Mouse (Mus musculus): ENCODE measurements around the gene Arnt2. TPM values are rescaled to one million over a fixed set of nuclear protein-coding genes. Genes with fewer than 3 reads are reported as not detected.
A peak's percentile ranks its signal among the peaks of the same experiment; 100 is the strongest.

Arnt2 gene
- polyA plus RNA-seq, 1 experiment from 2014 or later, result 5.8 TPM

DNA sequence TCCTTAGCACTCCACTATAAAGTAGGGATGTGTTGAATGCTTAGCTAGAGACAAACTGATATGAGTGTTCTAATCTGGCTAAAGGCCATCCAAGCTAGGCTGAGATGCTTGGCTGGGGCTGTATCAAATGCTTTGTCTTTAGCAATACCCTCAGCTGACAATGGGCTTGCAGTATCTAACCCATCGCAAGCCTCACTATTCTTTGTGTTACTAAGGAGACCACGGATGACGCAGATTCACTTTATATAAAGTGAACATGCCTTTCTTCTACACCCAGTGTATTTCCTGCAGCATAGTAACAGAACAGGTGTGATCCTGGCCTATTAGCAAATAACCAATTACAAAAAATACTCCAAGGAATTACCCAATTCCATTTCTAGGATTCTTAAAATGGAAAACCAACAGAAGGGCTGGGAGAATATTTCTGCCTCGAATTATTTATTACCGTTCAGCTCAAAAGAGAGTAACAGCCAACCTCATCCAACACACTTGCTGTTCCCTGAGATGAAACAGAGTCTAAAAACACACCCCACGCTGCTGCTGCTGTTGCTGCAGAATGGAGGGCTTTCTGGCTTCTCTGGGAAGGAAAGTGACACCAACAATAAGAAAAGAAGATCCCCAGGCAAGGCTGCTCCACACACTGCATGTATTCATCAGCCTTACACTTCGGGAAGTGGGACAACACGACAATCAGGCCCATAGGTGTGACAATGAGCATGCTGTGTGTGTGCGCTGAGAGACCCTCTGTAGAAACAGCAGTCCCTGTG lies 61.6 kb downstream of the Arnt2 start:
- H3K9ac ChIP-seq (ENCODE audit: low read length), result no peak overlapping the region
- no peak for ATAC-seq (replicated peaks; ENCODE audit: low FRiP score, low TSS enrichment, low read depth)
- no peak overlapping the region for H3K4me3 ChIP-seq (ENCODE audit: low read depth, low read length)
- DNase-seq (ENCODE audit: low spot score), result no peak
- 91% methylated on average over 9 of the region's 9 CpGs for WGBS
- no peak overlapping the region for H3K27ac ChIP-seq (ENCODE audit: low read depth)
- no peak overlapping the region for H3K4me2 ChIP-seq (ENCODE audit: low read length)
- no peaks in the 10 kb centered on the region for H3K4me1 ChIP-seq (replicated peaks; ENCODE audit: control insufficient read depth, insufficient read depth, low read length)
- peaks cover 9% of the 10 kb centered on the region; the same call in 1 of the 2 replicates for H3K36me3 ChIP-seq (ENCODE audit: control insufficient read depth, insufficient read depth, low read length)
- no peaks in the 10 kb centered on the region for H3K27me3 ChIP-seq (replicated peaks; ENCODE audit: control insufficient read depth, insufficient read depth, low read length)
- H3K9me3 ChIP-seq (ENCODE audit: control insufficient read depth, low read length), result 0 out of 2 replicates have a peak, but pooled peaks cover 1% of the 10 kb centered on the region

DNA sequence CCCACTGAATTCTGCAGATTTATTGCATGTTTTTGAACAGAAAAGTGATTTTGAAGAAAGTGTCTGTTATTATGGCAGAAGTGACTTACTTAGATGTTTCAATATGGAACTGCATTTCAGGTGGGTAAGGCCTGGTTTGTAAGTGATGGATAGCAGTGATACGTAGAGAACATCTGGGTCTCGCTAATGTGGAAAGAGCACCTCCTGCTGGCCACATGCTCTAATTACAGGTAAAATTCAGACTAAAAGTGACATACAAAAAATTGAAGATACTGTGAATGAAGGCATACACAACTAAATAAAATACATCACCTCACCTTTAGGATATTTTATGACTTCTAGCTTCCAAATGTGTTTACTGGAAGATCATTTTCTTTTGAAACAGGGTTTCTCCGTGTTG lies 66.8 kb downstream of the Arnt2 start:
- WGBS, result 93% methylated on average over 3 of the region's 3 CpGs
- no peak for DNase-seq (ENCODE audit: low spot score)
- Histone ChIP-seq H3K4me3 (ENCODE audit: low read depth, low read length) (no peak overlapping the region), H3K9ac (ENCODE audit: low read length) (no peak overlapping the region), H3K27ac (ENCODE audit: low read depth) (no peak overlapping the region), H3K4me2 (ENCODE audit: low read length) (no peak overlapping the region), H3K36me3 (ENCODE audit: control insufficient read depth, insufficient read depth, low read length) (peaks cover 9% of the 10 kb centered on the region; the same call in 1 of the 2 replicates), H3K9me3 (ENCODE audit: control insufficient read depth, low read length) (0 out of 2 replicates have a peak, but pooled peaks cover 4% of the 10 kb centered on the region), H3K27me3 (replicated peaks; ENCODE audit: control insufficient read depth, insufficient read depth, low read length) (no peaks in the 10 kb centered on the region), H3K4me1 (replicated peaks; ENCODE audit: control insufficient read depth, insufficient read depth, low read length) (peaks cover 6% of the 10 kb centered on the region)
- ATAC-seq (replicated peaks; ENCODE audit: low FRiP score, low TSS enrichment, low read depth), result no peak

DNA sequence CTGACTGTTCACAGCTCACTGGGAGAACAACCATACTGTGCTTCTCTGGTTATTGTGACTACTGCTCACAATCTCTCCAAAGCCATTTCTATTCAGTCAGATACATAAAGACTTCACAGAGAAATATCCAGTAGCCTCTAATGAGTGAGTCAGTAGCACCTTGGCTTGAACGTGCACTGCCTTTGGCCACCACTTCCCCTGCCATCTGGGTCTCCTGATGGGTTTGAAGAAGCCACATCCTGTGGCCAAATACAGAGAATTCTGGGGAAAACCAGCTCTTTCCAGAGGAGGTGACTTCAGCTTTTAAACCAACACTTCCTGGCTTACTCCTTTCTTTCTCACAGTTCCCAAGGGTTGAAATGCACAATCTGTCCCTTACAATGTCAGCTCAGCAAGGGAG lies 69.0 kb downstream of the Arnt2 start:
- no peak for ATAC-seq (replicated peaks; ENCODE audit: low FRiP score, low TSS enrichment, low read depth)

DNA sequence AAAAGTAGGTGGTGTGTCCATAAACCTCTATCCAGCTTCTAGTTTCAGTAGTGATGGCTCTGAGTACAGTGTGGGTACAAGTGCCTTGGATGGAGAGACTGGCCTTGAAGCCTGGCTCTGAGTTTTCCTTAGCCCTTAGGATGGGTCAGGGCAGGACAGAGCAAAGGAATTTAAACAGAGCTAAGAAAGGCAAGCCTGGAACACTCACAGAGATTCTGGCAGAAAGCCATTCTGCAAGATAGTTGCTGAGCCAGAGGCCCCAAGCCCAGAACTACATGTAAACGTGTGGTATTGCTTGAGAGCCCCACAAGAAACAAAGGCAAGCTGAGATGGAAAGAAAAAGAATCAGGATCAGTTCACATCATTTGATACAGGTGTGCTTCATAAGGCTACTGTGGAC lies 70.8 kb downstream of the Arnt2 start:
- no peak overlapping the region for H3K4me2 ChIP-seq (ENCODE audit: low read length)
- no peak for ATAC-seq (replicated peaks; ENCODE audit: low FRiP score, low TSS enrichment, low read depth)
- H3K4me3 ChIP-seq (ENCODE audit: low read depth, low read length), result no peak overlapping the region
- H3K36me3 ChIP-seq (ENCODE audit: control insufficient read depth, insufficient read depth, low read length), result no peaks in the 10 kb centered on the region; the same call in 1 of the 2 replicates
- peaks cover 12% of the 10 kb centered on the region for H3K4me1 ChIP-seq (replicated peaks; ENCODE audit: control insufficient read depth, insufficient read depth, low read length)
- no peaks in the 10 kb centered on the region for H3K27me3 ChIP-seq (replicated peaks; ENCODE audit: control insufficient read depth, insufficient read depth, low read length)
- H3K27ac ChIP-seq (ENCODE audit: low read depth), result peak overlapping the region; percentile 43; the same call in 1 of the 2 replicates
- 0 out of 2 replicates have a peak, but pooled peaks cover 4% of the 10 kb centered on the region for H3K9me3 ChIP-seq (ENCODE audit: control insufficient read depth, low read length)
- H3K9ac ChIP-seq (ENCODE audit: low read length), result no peak overlapping the region
- WGBS, result 29% methylated on average over 1 of the region's 1 CpGs
- DNase-seq (ENCODE audit: low spot score), result no peak

More for the DNA sequence above, 69.0 kb downstream of the Arnt2 start:
- 90% methylated on average over 1 of the region's 1 CpGs for WGBS
- H3K4me1 ChIP-seq (replicated peaks; ENCODE audit: control insufficient read depth, insufficient read depth, low read length), result peaks cover 6% of the 10 kb centered on the region
- no peak for DNase-seq (ENCODE audit: low spot score)
- peaks cover 2% of the 10 kb centered on the region; the same call in 1 of the 2 replicates for H3K36me3 ChIP-seq (ENCODE audit: control insufficient read depth, insufficient read depth, low read length)
- no peak overlapping the region for H3K27ac ChIP-seq (ENCODE audit: low read depth)
- no peak overlapping the region for H3K9ac ChIP-seq (ENCODE audit: low read length)
- H3K4me2 ChIP-seq (ENCODE audit: low read length), result no peak overlapping the region
- no peaks in the 10 kb centered on the region for H3K27me3 ChIP-seq (replicated peaks; ENCODE audit: control insufficient read depth, insufficient read depth, low read length)
- H3K9me3 ChIP-seq (ENCODE audit: control insufficient read depth, low read length), result 0 out of 2 replicates have a peak, but pooled peaks cover 4% of the 10 kb centered on the region
- no peak overlapping the region for H3K4me3 ChIP-seq (ENCODE audit: low read depth, low read length)

DNA sequence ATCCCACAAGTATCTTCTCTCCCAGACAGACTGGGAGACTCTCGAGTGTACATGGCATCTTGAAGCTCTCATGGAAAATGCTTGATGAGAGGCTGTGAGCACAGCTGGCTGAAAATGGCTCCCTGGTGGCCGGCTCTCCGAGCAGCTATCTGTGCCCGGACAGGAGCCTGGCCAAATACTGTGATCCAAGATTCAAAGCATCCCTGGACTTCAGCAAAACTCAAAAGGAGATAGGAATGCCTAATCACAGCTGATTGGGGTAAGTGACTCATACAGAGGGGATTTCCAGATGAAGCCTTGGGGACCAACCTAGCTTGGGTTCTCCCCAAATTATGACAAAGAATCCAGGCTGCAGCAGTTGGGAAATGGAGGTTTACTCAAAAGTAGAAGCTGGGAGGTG lies 72.2 kb downstream of the Arnt2 start:
- H3K4me3 ChIP-seq (ENCODE audit: low read depth, low read length), result no peak overlapping the region
- no peaks in the 10 kb centered on the region for H3K36me3 ChIP-seq (ENCODE audit: control insufficient read depth, insufficient read depth, low read length)
- peaks cover 12% of the 10 kb centered on the region for H3K4me1 ChIP-seq (replicated peaks; ENCODE audit: control insufficient read depth, insufficient read depth, low read length)
- no peaks in the 10 kb centered on the region for H3K27me3 ChIP-seq (replicated peaks; ENCODE audit: control insufficient read depth, insufficient read depth, low read length)
- DNase-seq (ENCODE audit: low spot score) (no peak), ATAC-seq (replicated peaks; ENCODE audit: low FRiP score, low TSS enrichment, low read depth) (no peak)
- H3K27ac ChIP-seq (ENCODE audit: low read depth), result no peak overlapping the region
- H3K9me3 ChIP-seq (ENCODE audit: control insufficient read depth, low read length), result no peaks in the 10 kb centered on the region
- 85% methylated on average over 4 of the region's 4 CpGs for WGBS
- H3K4me2 ChIP-seq (ENCODE audit: low read length), result no peak overlapping the region
- no peak overlapping the region for H3K9ac ChIP-seq (ENCODE audit: low read length)

DNA sequence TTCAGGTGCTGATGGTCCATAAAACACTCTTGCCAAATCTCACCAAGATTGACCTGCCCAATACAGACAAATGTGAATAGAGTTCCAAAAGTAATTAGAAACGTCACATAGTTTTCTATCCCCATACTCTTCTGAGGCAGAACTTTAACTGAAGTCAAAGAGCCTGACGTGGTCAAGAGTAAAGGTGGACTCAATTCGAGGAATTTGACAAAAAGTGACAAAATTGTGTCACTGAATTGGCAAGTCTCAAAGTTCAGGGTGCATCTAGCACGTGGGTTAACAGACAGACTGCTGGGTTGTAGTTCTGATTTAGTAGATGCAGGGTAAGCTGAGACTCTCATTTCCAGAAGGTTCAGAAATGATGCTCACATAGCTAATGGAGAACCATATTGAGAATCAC lies 73.1 kb downstream of the Arnt2 start:
- WGBS, result 90% methylated on average over 4 of the region's 4 CpGs

DNA sequence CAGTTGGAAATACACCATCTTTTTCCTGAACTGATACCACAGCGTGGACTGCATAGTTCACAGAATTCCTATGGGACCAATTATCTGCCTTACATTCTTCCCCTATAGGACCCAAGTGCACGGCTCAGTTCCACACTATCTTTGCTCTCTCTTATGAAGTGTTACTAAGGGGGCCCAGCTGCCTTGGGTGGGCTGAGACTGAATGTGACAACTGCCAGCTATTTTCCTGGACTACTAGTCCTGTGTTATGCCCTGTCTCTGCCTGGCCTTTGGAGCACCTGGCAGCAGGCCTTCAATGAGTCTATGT lies 73.4 kb downstream of the Arnt2 start:
- Histone ChIP-seq H3K4me2 (ENCODE audit: low read length) (no peak overlapping the region), H3K27me3 (replicated peaks; ENCODE audit: control insufficient read depth, insufficient read depth, low read length) (no peaks in the 10 kb centered on the region), H3K36me3 (ENCODE audit: control insufficient read depth, insufficient read depth, low read length) (no peaks in the 10 kb centered on the region), H3K9me3 (ENCODE audit: control insufficient read depth, low read length) (no peaks in the 10 kb centered on the region), H3K4me1 (replicated peaks; ENCODE audit: control insufficient read depth, insufficient read depth, low read length) (peaks cover 12% of the 10 kb centered on the region), H3K27ac (ENCODE audit: low read depth) (no peak overlapping the region), H3K9ac (ENCODE audit: low read length) (no peak overlapping the region), H3K4me3 (ENCODE audit: low read depth, low read length) (no peak overlapping the region)
- no peak for ATAC-seq (replicated peaks; ENCODE audit: low FRiP score, low TSS enrichment, low read depth)
- no peak for DNase-seq (ENCODE audit: low spot score)
- WGBS, result 54% methylated on average over 2 of the region's 2 CpGs

More for the DNA sequence above, 73.1 kb downstream of the Arnt2 start:
- peaks cover 12% of the 10 kb centered on the region for H3K4me1 ChIP-seq (replicated peaks; ENCODE audit: control insufficient read depth, insufficient read depth, low read length)
- no peak overlapping the region for H3K27ac ChIP-seq (ENCODE audit: low read depth)
- H3K4me2 ChIP-seq (ENCODE audit: low read length), result no peak overlapping the region
- ATAC-seq (replicated peaks; ENCODE audit: low FRiP score, low TSS enrichment, low read depth) (no peak), DNase-seq (ENCODE audit: low spot score) (no peak)
- H3K9ac ChIP-seq (ENCODE audit: low read length), result no peak overlapping the region
- no peaks in the 10 kb centered on the region for H3K27me3 ChIP-seq (replicated peaks; ENCODE audit: control insufficient read depth, insufficient read depth, low read length)
- no peak overlapping the region for H3K4me3 ChIP-seq (ENCODE audit: low read depth, low read length)
- H3K36me3 ChIP-seq (ENCODE audit: control insufficient read depth, insufficient read depth, low read length), result no peaks in the 10 kb centered on the region
- no peaks in the 10 kb centered on the region for H3K9me3 ChIP-seq (ENCODE audit: control insufficient read depth, low read length)

DNA sequence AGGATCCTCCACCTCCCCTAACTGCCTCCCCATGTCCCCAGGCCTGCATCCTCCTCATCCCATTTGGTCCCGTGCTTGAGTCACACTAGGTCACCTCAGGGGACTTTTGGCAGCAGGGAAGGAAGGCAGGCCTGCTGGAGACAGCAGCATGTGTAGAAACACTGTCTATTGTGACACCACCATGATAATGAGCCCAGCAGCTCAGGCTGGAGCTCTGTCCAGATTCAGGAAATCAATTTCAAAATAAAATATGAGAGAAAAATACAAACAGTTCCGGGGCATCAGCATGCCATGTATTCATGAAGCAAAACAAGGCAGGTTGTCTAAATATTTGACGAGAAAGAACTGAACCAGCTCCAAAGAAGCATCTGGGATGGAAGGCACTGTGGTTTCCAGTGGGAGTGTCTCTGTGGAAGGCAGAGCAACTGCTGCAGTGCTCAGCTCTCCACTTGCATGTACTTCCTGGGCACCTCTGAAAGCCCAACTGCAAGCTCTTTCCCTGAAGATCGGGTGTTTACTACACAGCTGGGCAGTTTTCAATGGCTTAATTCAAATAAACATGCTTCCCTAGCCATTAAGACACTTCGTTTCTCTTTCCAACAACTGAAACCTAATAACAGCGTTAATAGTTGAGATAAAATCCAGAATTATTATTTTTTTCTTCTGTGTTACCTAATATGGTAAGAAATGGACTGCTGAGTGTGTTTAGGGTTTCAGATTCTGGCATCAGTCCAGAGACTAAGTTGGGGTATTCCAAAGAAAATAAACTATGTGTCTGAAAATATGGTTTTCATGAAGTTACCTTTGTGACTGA lies 74.0 kb downstream of the Arnt2 start:
- WGBS, result 51% methylated on average over 6 of the region's 6 CpGs
- ATAC-seq (replicated peaks; ENCODE audit: low FRiP score, low TSS enrichment, low read depth) (no peak), DNase-seq (ENCODE audit: low spot score) (no peak)
- Histone ChIP-seq H3K4me2 (ENCODE audit: low read length) (no peak overlapping the region), H3K4me3 (ENCODE audit: low read depth, low read length) (no peak overlapping the region), H3K27me3 (replicated peaks; ENCODE audit: control insufficient read depth, insufficient read depth, low read length) (no peaks in the 10 kb centered on the region), H3K4me1 (replicated peaks; ENCODE audit: control insufficient read depth, insufficient read depth, low read length) (peaks cover 12% of the 10 kb centered on the region), H3K9me3 (ENCODE audit: control insufficient read depth, low read length) (no peaks in the 10 kb centered on the region), H3K27ac (ENCODE audit: low read depth) (peak overlapping the region; percentile 48), H3K9ac (ENCODE audit: low read length) (no peak overlapping the region), H3K36me3 (ENCODE audit: control insufficient read depth, insufficient read depth, low read length) (no peaks in the 10 kb centered on the region)

Data from intestine, embryonic 14.5 days (tissue).